Comparison of ENCODE assay signal across 20 mouse cellular contexts in genomic region chr1:139035141-139035540, GRCm38 (mm10).
"Had no signal": no experiment of that assay in that cellular context is flagged by ENCODE, and none has a peak within 500 bp of the region (broad histone marks: within the 10 kb centered on the region; RNA-seq: fewer than 3 reads in every experiment).

No protein-coding gene starts in this region.

- H3K4me3 ChIP-seq: left cerebral cortex, adult 2 months; lung, embryonic 15.5 days; midbrain, embryonic 12.5 days; midbrain, embryonic 15.5 days; neural tube, embryonic 12.5 days; neural tube, embryonic 15.5 days had no signal

- H3K4me2 ChIP-seq: lung, embryonic 15.5 days; midbrain, embryonic 12.5 days; midbrain, embryonic 15.5 days; neural tube, embryonic 12.5 days; neural tube, embryonic 15.5 days had no signal

- ATAC-seq: midbrain, embryonic 15.5 days had no signal

- H3K27ac ChIP-seq: left cerebral cortex, adult 2 months; liver, embryonic 14.5 days; lung, embryonic 15.5 days; midbrain, embryonic 12.5 days; midbrain, embryonic 15.5 days; neural tube, embryonic 12.5 days; neural tube, embryonic 15.5 days had no signal

- H3K36me3 ChIP-seq: lung, embryonic 15.5 days; midbrain, embryonic 12.5 days; midbrain, embryonic 15.5 days; neural tube, embryonic 12.5 days; neural tube, embryonic 15.5 days had no signal

- H3K4me1 ChIP-seq: lung, embryonic 15.5 days; neural tube, embryonic 15.5 days had no signal

- H3K9ac ChIP-seq: liver, embryonic 14.5 days; lung, embryonic 15.5 days; midbrain, embryonic 12.5 days; midbrain, embryonic 15.5 days; neural tube, embryonic 12.5 days; neural tube, embryonic 15.5 days had no signal

- H3K9me3 ChIP-seq: lung, embryonic 15.5 days; midbrain, embryonic 12.5 days; midbrain, embryonic 15.5 days; neural tube, embryonic 12.5 days; neural tube, embryonic 15.5 days had no signal

- DNase-seq: kidney, adult 18-20 months; kidney, adult 9 months; kidney, postnatal 14 days; kidney, postnatal 4 days; layer of hippocampus, postnatal 36 days; lung, adult 18-20 months; lung, postnatal 10 days; lung, postnatal 36 days; right cerebral cortex, adult 18-20 months; right cerebral cortex, postnatal 25 days; spleen, adult 18-20 months; thymus, adult 18-20 months; thymus, postnatal 14 days had no signal

- H3K27me3 ChIP-seq: lung, embryonic 15.5 days; midbrain, embryonic 12.5 days; midbrain, embryonic 15.5 days; neural tube, embryonic 12.5 days; neural tube, embryonic 15.5 days had no signal
